Mouse (Mus musculus) CH12.LX (cell line): Measurements from ENCODE around the gene Hist1h4b. TPM values are rescaled to one million over a fixed set of nuclear protein-coding genes. Genes with fewer than 3 reads are reported as not detected.
"Not testable (repeated sequence)": the region's sequence is repeated elsewhere in the genome, so short reads cannot be mapped to it uniquely, and the experiment has no call there.

Source experiments
- DNase-seq: peaks from one replicate; pipeline ENCODE4 v3.0.0-alpha.2; 2013; ENCODE audit errors: extremely low read depth
- H3K27ac ChIP-seq: 2 replicates; pipeline ENCODE4 v1.5.1; 2012; ENCODE audit warnings: low read depth, mild to moderate bottlenecking, control low read depth, moderate library complexity; ENCODE audit not compliant: insufficient read depth
- H3K27me3 ChIP-seq: replicated peaks from 2 replicates; pipeline ENCODE3; 2012; ENCODE audit warnings: inconsistent platforms
- H3K36me3 ChIP-seq, 2 experiments: replicated peaks in 1 of 2; 2 replicates each; pipeline versions ENCODE3 to v1.6.1; 2012; ENCODE audit warnings: inconsistent platforms in 1 of 2, low read length in 1 of 2, mild to moderate bottlenecking in 1 of 2, mixed read lengths in 1 of 2, moderate library complexity in 1 of 2; ENCODE audit not compliant: control insufficient read depth in 1 of 2, insufficient read depth in 1 of 2
- H3K4me1 ChIP-seq, 2 experiments: 2 replicates each; pipeline ENCODE4 v1.6.1; 2012; ENCODE audit warnings: inconsistent platforms in 1 of 2, moderate library complexity in 1 of 2; ENCODE audit not compliant: insufficient read depth in 2 of 2, control insufficient read depth in 1 of 2
- H3K4me2 ChIP-seq: 2 replicates; pipeline ENCODE4 v1.6.1; 2012; ENCODE audit warnings: low read depth, mild to moderate bottlenecking, control low read depth; ENCODE audit not compliant: poor library complexity, insufficient read depth, severe bottlenecking
- H3K4me3 ChIP-seq, 3 experiments: fragments of 150-350 bp in 1 of 3; sonication (generic) in 1 of 3; replicated peaks in 1 of 3; 2 replicates each; pipeline versions ENCODE3 to v1.5.1; 2011 to 2012; ENCODE audit warnings: low read depth in 2 of 3, low read length in 2 of 3, mild to moderate bottlenecking in 2 of 3, moderate library complexity in 2 of 3, control low read depth in 1 of 3, improper control_type of control experiment in 1 of 3, inconsistent platforms in 1 of 3, mixed read lengths in 1 of 3; ENCODE audit not compliant: poor library complexity in 1 of 3
- H3K79me2 ChIP-seq: replicated peaks from 2 replicates; pipeline ENCODE4 v1.6.1; 2012; ENCODE audit warnings: mild to moderate bottlenecking, moderate library complexity; ENCODE audit not compliant: control insufficient read depth, poor library complexity, insufficient read depth, severe bottlenecking; ENCODE audit errors: extremely low read depth
- H3K9ac ChIP-seq: 2 replicates; pipeline ENCODE4 v1.6.1; 2012; ENCODE audit warnings: low read depth, mild to moderate bottlenecking, control low read depth, moderate library complexity; ENCODE audit not compliant: insufficient read depth
- H3K9me3 ChIP-seq: replicated peaks from 2 replicates; pipeline ENCODE3; 2012; ENCODE audit warnings: low read length, inconsistent platforms, mixed read lengths
- BHLHE40 ChIP-seq: IDR thresholded peaks from 2 replicates; pipeline ENCODE4 v1.6.1; 2011; ENCODE audit warnings: mild to moderate bottlenecking, low read depth, low read length, improper control_type of control experiment
- CHD2 ChIP-seq: IDR thresholded peaks from 2 replicates; pipeline ENCODE4 v1.6.1; 2011; ENCODE audit warnings: low read length, improper control_type of control experiment
- CTCF ChIP-seq, 2 experiments: IDR thresholded peaks in 1 of 2; conservative IDR thresholded peaks in 1 of 2; 2 replicates each; pipeline ENCODE4 v1.5.1; 2011 to 2012; ENCODE audit warnings: low read depth in 2 of 2, low read length in 2 of 2, improper control_type of control experiment in 1 of 2, inconsistent platforms in 1 of 2, mild to moderate bottlenecking in 1 of 2, moderate library complexity in 1 of 2
- E2F4 ChIP-seq: IDR thresholded peaks from 2 replicates; pipeline ENCODE4 v1.6.1; 2011; ENCODE audit warnings: low read depth, low read length, improper control_type of control experiment; ENCODE audit not compliant: insufficient replicate concordance
- ELF1 ChIP-seq: IDR thresholded peaks from 2 replicates; pipeline ENCODE4 v1.6.1; 2014; ENCODE audit warnings: low read depth, mild to moderate bottlenecking, inconsistent platforms, low read length, improper control_type of control experiment
- EP300 ChIP-seq: IDR thresholded peaks from 2 replicates; pipeline ENCODE4 v1.6.1; 2011; ENCODE audit warnings: low read length, improper control_type of control experiment
- ETS1 ChIP-seq: conservative IDR thresholded peaks from 2 replicates; pipeline ENCODE4 v1.6.1; 2012; ENCODE audit warnings: low read depth, mild to moderate bottlenecking, inconsistent platforms, low read length, improper control_type of control experiment, moderate library complexity
- IRF4 ChIP-seq: IDR thresholded peaks from 2 replicates; pipeline ENCODE4 v1.6.1; 2014; ENCODE audit warnings: low read depth, mild to moderate bottlenecking, inconsistent platforms, low read length, improper control_type of control experiment
- JUND ChIP-seq: conservative IDR thresholded peaks from 2 replicates; pipeline ENCODE4 v1.6.1; 2011; ENCODE audit warnings: low read depth, low read length, improper control_type of control experiment
- KAT2A ChIP-seq: IDR thresholded peaks from 2 replicates; pipeline ENCODE4 v1.6.1; 2012; ENCODE audit warnings: low read length, improper control_type of control experiment, inconsistent platforms; ENCODE audit not compliant: insufficient replicate concordance
- MAFK ChIP-seq: IDR thresholded peaks from 2 replicates; pipeline ENCODE4 v1.6.1; 2011; ENCODE audit warnings: low read length, improper control_type of control experiment; ENCODE audit not compliant: insufficient replicate concordance
- MAZ ChIP-seq: IDR thresholded peaks from 2 replicates; pipeline ENCODE4 v1.6.1; 2012; ENCODE audit warnings: low read depth, mild to moderate bottlenecking, inconsistent platforms, low read length, improper control_type of control experiment, moderate library complexity
- MEF2A ChIP-seq: IDR thresholded peaks from 2 replicates; pipeline ENCODE4 v1.6.1; 2014; ENCODE audit warnings: low read depth, mild to moderate bottlenecking, inconsistent platforms, low read length, improper control_type of control experiment, borderline replicate concordance
- MYC ChIP-seq: IDR thresholded peaks from 2 replicates; pipeline ENCODE4 v1.6.1; 2011; ENCODE audit warnings: low read depth, mild to moderate bottlenecking, improper control_type of control experiment, low read length
- NELFE ChIP-seq: IDR thresholded peaks from 2 replicates; pipeline ENCODE4 v1.6.1; 2011; ENCODE audit warnings: low read depth, low read length, improper control_type of control experiment
- PAX5 ChIP-seq: IDR thresholded peaks from 2 replicates; pipeline ENCODE4 v1.6.1; 2012; ENCODE audit warnings: low read length, inconsistent platforms, mixed read lengths
- POLR2A ChIP-seq: IDR thresholded peaks from 2 replicates; pipeline ENCODE4 v1.6.1; 2011; ENCODE audit warnings: low read depth, mild to moderate bottlenecking, improper control_type of control experiment, low read length
- POLR2AphosphoS2 ChIP-seq: IDR thresholded peaks from 2 replicates; pipeline ENCODE4 v1.6.1; 2011; ENCODE audit warnings: low read depth, low read length, improper control_type of control experiment
- RAD21 ChIP-seq: IDR thresholded peaks from 2 replicates; pipeline ENCODE4 v1.6.1; 2011; ENCODE audit warnings: low read depth, mild to moderate bottlenecking, low read length, improper control_type of control experiment, moderate library complexity
- RCOR1 ChIP-seq: conservative IDR thresholded peaks from 2 replicates; pipeline ENCODE4 v1.6.1; 2012; ENCODE audit warnings: low read depth, mild to moderate bottlenecking, inconsistent platforms, low read length, improper control_type of control experiment
- SIN3A ChIP-seq: IDR thresholded peaks from 2 replicates; pipeline ENCODE4 v1.6.1; 2012; ENCODE audit warnings: low read length, improper control_type of control experiment, inconsistent platforms
- SMC3 ChIP-seq: IDR thresholded peaks from 2 replicates; pipeline ENCODE4 v1.6.1; 2011; ENCODE audit warnings: low read depth, low read length, improper control_type of control experiment
- TBP ChIP-seq: conservative IDR thresholded peaks from 2 replicates; pipeline ENCODE4 v1.6.1; 2011; ENCODE audit warnings: low read depth, low read length, improper control_type of control experiment
- TCF12 ChIP-seq: IDR thresholded peaks from 2 replicates; pipeline ENCODE4 v1.6.1; 2014; ENCODE audit warnings: low read depth, mild to moderate bottlenecking, inconsistent platforms, low read length, improper control_type of control experiment
- USF1 ChIP-seq: IDR thresholded peaks from 2 replicates; pipeline ENCODE4 v1.6.1; 2014; ENCODE audit warnings: low read depth, mild to moderate bottlenecking, inconsistent platforms, low read length, improper control_type of control experiment
- ZC3H11A ChIP-seq: IDR thresholded peaks from 2 replicates; pipeline ENCODE4 v1.6.1; 2012; ENCODE audit warnings: low read depth, mild to moderate bottlenecking, inconsistent platforms, low read length, improper control_type of control experiment
- ZKSCAN1 ChIP-seq: IDR thresholded peaks from 2 replicates; pipeline ENCODE4 v1.6.1; 2012; ENCODE audit warnings: low read depth, inconsistent platforms, low read length, improper control_type of control experiment, borderline replicate concordance
- ZMIZ1 ChIP-seq: IDR thresholded peaks from 2 replicates; pipeline ENCODE4 v1.6.1; 2012; ENCODE audit warnings: low read depth, mild to moderate bottlenecking, inconsistent platforms, low read length, improper control_type of control experiment
- ZNF384 ChIP-seq: IDR thresholded peaks from 2 replicates; pipeline ENCODE4 v1.6.1; 2012; ENCODE audit warnings: low read depth, low read length, improper control_type of control experiment, inconsistent platforms
- dilution Hi-C: fragments of 300-500 bp; cut with MboI; formaldehyde crosslinking; loops from 2 replicates; pipeline ENCODE4 v1.14.3; 2020; ENCODE audit warnings: low sequenced_read_pairs; ENCODE audit not compliant: extremely low pct_unique_long_range_greater_than_20kb, extremely low pct_ligation_motif_present
- in situ Hi-C: fragments of 300-500 bp; cut with MboI; formaldehyde crosslinking; loops from 3 replicates; pipeline ENCODE4 v1.14.3; 2019; ENCODE audit warnings: low sequenced_read_pairs, low pct_ligation_motif_present, low pct_unique_long_range_greater_than_20kb, mixed read lengths
- polyA plus RNA-seq: library from polyadenylated mRNA; unstranded; fragments of >175 nt; gene quantifications from 2 replicates; pipeline ENCODE4 v1.2.1, GENCODE M21; 2012; ENCODE audit warnings: low read depth; ENCODE audit not compliant: insufficient read length
- total RNA-seq, 2 experiments: library from RNA; depleted of rRNA; stranded (reverse); fragments of 300-350 nt in 1 of 2; fragments of >200 nt in 1 of 2; gene quantifications; 2 replicates each; pipeline ENCODE4 v1.2.3; 2012 to 2014

Gene Hist1h4b
- total and polyA plus RNA-seq, 3 experiments = 3.5 to 2,552 (median 24.8) TPM

DNA sequence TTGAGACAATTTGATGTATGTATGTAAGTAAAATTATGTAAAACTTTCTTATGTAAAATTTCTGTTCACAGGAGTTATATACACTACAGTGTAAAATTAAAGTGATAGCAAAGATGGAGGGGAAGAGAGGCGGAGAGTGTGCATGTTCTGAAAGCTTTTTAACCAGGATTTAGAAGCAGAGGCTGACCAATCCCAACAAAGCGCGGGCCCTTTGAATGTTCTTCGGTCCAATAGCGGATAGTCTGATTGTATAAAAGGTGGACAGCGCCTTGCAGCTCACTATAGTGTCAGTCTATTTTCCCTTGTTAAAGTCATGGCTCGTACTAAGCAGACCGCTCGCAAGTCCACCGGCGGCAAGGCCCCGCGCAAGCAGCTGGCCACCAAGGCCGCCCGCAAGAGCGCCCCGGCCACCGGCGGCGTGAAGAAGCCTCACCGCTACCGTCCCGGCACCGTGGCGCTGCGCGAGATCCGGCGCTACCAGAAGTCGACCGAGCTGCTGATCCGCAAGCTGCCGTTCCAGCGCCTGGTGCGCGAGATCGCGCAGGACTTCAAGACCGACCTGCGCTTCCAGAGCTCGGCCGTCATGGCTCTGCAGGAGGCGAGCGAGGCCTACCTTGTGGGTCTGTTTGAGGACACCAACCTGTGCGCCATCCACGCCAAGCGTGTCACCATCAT lies 4.6 kb upstream of the Hist1h4b start, which contains the start of gene Hist1h3b:
Gene Hist1h3b, plus strand, starts transcription at position 201 of the 675 bp plus-strand sequence.
- peak; percentile 96 for DNase-seq
- H3K9me3 ChIP-seq, H3K27me3 ChIP-seq, H3K36me3 ChIP-seq, dilution Hi-C loops, H3K79me2 ChIP-seq: not testable (repeated sequence)
- Histone ChIP-seq H3K4me1 (peaks cover 0 to 38% of the 10 kb centered on the region in 2 experiments; a peak in 2 of 4 replicates), H3K27ac (peak within 1 kb of the TSS; percentile 95), H3K4me2 (peak within 1 kb of the TSS; percentile 70), H3K9ac (peak within 1 kb of the TSS; percentile 84), H3K4me3 (peak within 1 kb of the TSS; percentile 4 to 43 (median 34))
- in situ Hi-C loops = loop anchor here (25.0 kb wide), 1 partner anchor 1715 kb away; the partner anchor contains the start of genes Hist1h2ag, Hist1h2ah, Hist1h2bj and Hist1h2bk
- TF ChIP-seq POLR2A (peak; percentile 88; the same call in 1 of the 2 replicates), CHD2 (peak; percentile 68), SIN3A (peak; percentile 14; the same call in 1 of the 2 replicates), NELFE (peak; percentile 90), ZMIZ1 (peak; percentile 99), E2F4 (peak; percentile 99), TCF12 (peak; percentile 77; the same call in 1 of the 2 replicates), TBP (peak; percentile 99)

DNA sequence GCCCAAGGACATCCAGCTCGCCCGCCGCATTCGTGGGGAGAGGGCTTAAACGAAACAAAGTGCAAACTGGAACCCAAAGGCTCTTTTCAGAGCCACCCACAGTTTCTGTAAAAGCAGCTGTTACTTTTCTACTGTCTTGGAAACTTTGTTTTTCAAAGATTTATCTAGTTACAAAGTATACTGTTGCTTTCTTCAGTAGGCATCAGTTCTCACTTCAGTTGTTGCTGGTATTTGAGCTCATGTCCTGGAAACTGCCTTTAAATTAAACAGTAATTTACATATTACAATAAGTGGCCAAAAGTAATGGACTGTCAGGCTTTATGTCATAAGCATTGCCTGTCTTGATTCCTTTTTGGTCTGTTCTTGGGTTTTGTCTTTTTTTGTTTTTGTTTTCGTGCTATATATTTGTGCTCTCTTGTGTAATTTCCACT lies 4.1 kb upstream of the Hist1h4b start:
- H3K36me3 ChIP-seq = no peaks in the 10 kb centered on the region
- peak overlapping the region; percentile 70 for H3K4me2 ChIP-seq
- in situ Hi-C loops = loop anchor here (25.0 kb wide), 1 partner anchor 1715 kb away; the partner anchor contains the start of genes Hist1h2ag, Hist1h2ah, Hist1h2bj and Hist1h2bk
- peak overlapping the region; percentile 63; the same call in 1 of the 2 replicates for H3K9ac ChIP-seq
- peaks cover 0 to 43% of the 10 kb centered on the region in 2 experiments; a peak in 2 of 4 replicates for H3K4me1 ChIP-seq
- H3K27ac ChIP-seq = peak overlapping the region; percentile 91
- dilution Hi-C loops = no loop called here
- no peak for DNase-seq
- H3K27me3 ChIP-seq = no peaks in the 10 kb centered on the region
- H3K9me3 ChIP-seq = no peaks in the 10 kb centered on the region
- peak overlapping the region; percentile 4 to 43 (median 32) for H3K4me3 ChIP-seq
- H3K79me2 ChIP-seq = no peaks in the 10 kb centered on the region
- TF ChIP-seq ZMIZ1 (peak; percentile 89), EP300 (peak; percentile 40; the same call in 1 of the 2 replicates), ZKSCAN1 (no peak), MAFK (peak; percentile 52; the same call in 1 of the 2 replicates), JUND (0 out of 2 replicates have a peak, but pooled peaks have one; percentile 23), PAX5 (no peak), ZNF384 (no peak), MEF2A (no peak), ELF1 (no peak), MAZ (no peak), TBP (0 out of 2 replicates have a peak, but pooled peaks have one; percentile 38), POLR2A (peak; percentile 91), USF1 (no peak), CHD2 (0 out of 2 replicates have a peak, but pooled peaks have one; percentile 55), KAT2A (no peak), IRF4 (no peak), E2F4 (0 out of 2 replicates have a peak, but pooled peaks have one; percentile 59), BHLHE40 (no peak), ETS1 (no peak), RCOR1 (peak; percentile 56; the same call in 1 of the 2 replicates), ZC3H11A (no peak), RAD21 (no peak), POLR2AphosphoS2 (peak; percentile 100), MYC (0 out of 2 replicates have a peak, but pooled peaks have one; percentile 14), SMC3 (no peak), CTCF (conservative IDR thresholded peaks at IDR 0.05 in 1 of 2, IDR thresholded peaks at IDR 0.05 in 1 of 2; ENCODE audit: low read depth in 2 of 2, low read length in 2 of 2) (no peak)
